Mouse (Mus musculus): Measurements from ENCODE around the gene Opn1sw. TPM values are rescaled to one million over a fixed set of nuclear protein-coding genes. Genes with fewer than 3 reads are reported as not detected.
A peak's percentile ranks its signal among the peaks of the same experiment; 100 is the strongest.

Gene Opn1sw
- total RNA-seq, 1 experiment = 0.13 TPM

DNA sequence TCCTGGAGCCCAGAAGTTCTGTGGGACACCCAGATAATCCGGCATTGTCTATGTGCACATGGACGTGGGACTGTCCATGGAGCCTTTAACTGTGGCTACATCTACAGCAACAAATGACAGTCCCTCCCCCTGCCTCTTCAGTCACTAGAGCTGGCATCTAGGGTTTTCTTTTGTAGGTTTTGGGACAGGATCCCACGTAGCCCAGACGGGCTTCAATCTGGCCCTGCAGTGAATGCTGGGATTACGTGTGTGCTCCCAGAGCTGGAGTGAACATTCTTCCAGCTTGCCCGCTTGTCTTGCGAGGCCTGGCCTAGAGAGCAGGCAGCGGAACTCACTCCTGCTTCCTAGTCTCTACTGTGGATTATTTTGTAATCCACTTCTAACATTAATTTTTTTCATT, 36.9 kb upstream of the Opn1sw start:
- Histone ChIP-seq H3K4me1 (ENCODE audit: control insufficient read depth in 2 of 2, insufficient read depth in 2 of 2, low read length in 2 of 2, poor library complexity in 1 of 2) (no peaks in the 10 kb centered on the region; a peak in 1 of 4 replicates), H3K9ac (ENCODE audit: insufficient read depth, low read depth, low read length, poor library complexity, severe bottlenecking) (no peak overlapping the region), H3K4me3 (ENCODE audit: insufficient read depth in 1 of 2, low read depth in 1 of 2, low read length in 2 of 2, poor library complexity in 1 of 2, severe bottlenecking in 1 of 2) (no peak overlapping the region), H3K9me3 (ENCODE audit: control insufficient read depth, insufficient read depth, low read depth, low read length) (no peaks in the 10 kb centered on the region), H3K36me3 (ENCODE audit: control insufficient read depth, insufficient read depth, low read length, poor library complexity, severe bottlenecking) (no peaks in the 10 kb centered on the region), H3K27ac (ENCODE audit: insufficient read depth, low read depth, low read length, poor library complexity, severe bottlenecking) (no peak overlapping the region)
- in situ Hi-C loops (cut with MboI; ENCODE audit: low sequenced_read_pairs in 2 of 2, unreplicated experiment in 2 of 2) = no loop called here
- TF ChIP-seq CHD2 (IDR thresholded peaks at IDR 0.05; ENCODE audit: low read depth, low read length) (no peak), HCFC1 (IDR thresholded peaks at IDR 0.05; ENCODE audit: borderline replicate concordance, insufficient read depth, low read length) (no peak), ZNF384 (IDR thresholded peaks at IDR 0.05; ENCODE audit: low read depth, low read length) (no peak), ZC3H11A (IDR thresholded peaks at IDR 0.05; ENCODE audit: borderline replicate concordance, low read depth, low read length) (no peak), MAFK (IDR thresholded peaks at IDR 0.05; ENCODE audit: insufficient read depth, low read depth, low read length) (no peak)
- no peak for DNase-seq (ENCODE audit: low read depth, low spot score)

DNA sequence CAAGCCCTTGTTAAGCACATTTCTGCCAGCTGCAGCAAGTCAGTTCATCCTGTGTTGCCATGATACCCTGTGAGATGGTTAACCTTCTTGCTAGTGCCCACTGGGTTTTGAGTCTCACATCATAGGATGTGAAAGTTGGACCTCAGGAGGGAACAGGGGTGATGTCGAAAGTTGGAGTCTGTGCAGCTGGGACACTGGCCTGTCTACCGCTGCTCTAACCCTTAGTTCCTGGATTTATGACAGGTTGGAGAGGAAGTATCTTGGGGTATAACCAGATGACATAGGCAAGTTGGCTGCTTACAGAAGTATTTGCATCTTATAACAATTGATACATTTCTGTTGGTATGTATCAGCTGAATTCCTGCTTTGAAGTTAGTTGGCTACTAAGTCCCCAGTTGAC, 32.3 kb upstream of the Opn1sw start:
- in situ Hi-C loops (cut with MboI; ENCODE audit: low sequenced_read_pairs in 2 of 2, unreplicated experiment in 2 of 2) = no loop called here
- no peak for DNase-seq (ENCODE audit: low read depth, low spot score)
- Histone ChIP-seq H3K4me3 (ENCODE audit: insufficient read depth in 1 of 2, low read depth in 1 of 2, low read length in 2 of 2, poor library complexity in 1 of 2, severe bottlenecking in 1 of 2) (no peak overlapping the region), H3K9me3 (ENCODE audit: control insufficient read depth, insufficient read depth, low read depth, low read length) (no peaks in the 10 kb centered on the region), H3K27ac (ENCODE audit: insufficient read depth, low read depth, low read length, poor library complexity, severe bottlenecking) (no peak overlapping the region), H3K9ac (ENCODE audit: insufficient read depth, low read depth, low read length, poor library complexity, severe bottlenecking) (no peak overlapping the region), H3K36me3 (ENCODE audit: control insufficient read depth, insufficient read depth, low read length, poor library complexity, severe bottlenecking) (peaks cover 2% of the 10 kb centered on the region; the same call in 1 of the 2 replicates), H3K4me1 (ENCODE audit: control insufficient read depth in 2 of 2, insufficient read depth in 2 of 2, low read length in 2 of 2, poor library complexity in 1 of 2) (no peaks in the 10 kb centered on the region; a peak in 1 of 4 replicates)
- TF ChIP-seq HCFC1 (IDR thresholded peaks at IDR 0.05; ENCODE audit: borderline replicate concordance, insufficient read depth, low read length) (no peak), ZNF384 (IDR thresholded peaks at IDR 0.05; ENCODE audit: low read depth, low read length) (no peak), CHD2 (IDR thresholded peaks at IDR 0.05; ENCODE audit: low read depth, low read length) (no peak), MAFK (IDR thresholded peaks at IDR 0.05; ENCODE audit: insufficient read depth, low read depth, low read length) (no peak), ZC3H11A (IDR thresholded peaks at IDR 0.05; ENCODE audit: borderline replicate concordance, low read depth, low read length) (no peak)

DNA sequence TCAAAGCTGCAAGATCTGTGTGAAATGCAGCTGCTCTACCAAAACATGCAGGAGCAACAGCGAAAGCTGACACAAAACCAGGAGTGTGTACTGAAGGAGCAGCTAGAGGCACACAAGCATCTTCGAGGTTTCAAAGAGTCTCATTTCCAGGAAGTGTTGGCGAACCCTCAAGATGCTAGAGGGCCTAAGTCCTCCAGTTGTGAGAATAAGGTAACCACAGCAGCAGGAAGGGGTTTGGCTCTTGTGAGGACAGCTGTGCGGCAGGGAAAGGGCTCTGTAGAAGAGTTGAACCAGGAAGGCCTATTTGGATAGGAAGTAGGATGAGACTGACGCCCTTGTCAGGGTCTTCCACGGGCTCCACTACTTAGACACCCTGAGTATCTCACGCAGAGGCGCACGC, 27.2 kb upstream of the Opn1sw start:
- TF ChIP-seq MAFK (IDR thresholded peaks at IDR 0.05; ENCODE audit: insufficient read depth, low read depth, low read length) = no peak
- Histone ChIP-seq H3K36me3 (ENCODE audit: control insufficient read depth, insufficient read depth, low read length, poor library complexity, severe bottlenecking) (peaks cover 19% of the 10 kb centered on the region; the same call in 1 of the 2 replicates), H3K4me3 (ENCODE audit: insufficient read depth in 1 of 2, low read depth in 1 of 2, low read length in 2 of 2, poor library complexity in 1 of 2, severe bottlenecking in 1 of 2) (no peak overlapping the region), H3K27ac (ENCODE audit: insufficient read depth, low read depth, low read length, poor library complexity, severe bottlenecking) (no peak overlapping the region), H3K9me3 (ENCODE audit: control insufficient read depth, insufficient read depth, low read depth, low read length) (no peaks in the 10 kb centered on the region), H3K4me1 (ENCODE audit: control insufficient read depth in 2 of 2, insufficient read depth in 2 of 2, low read length in 2 of 2, poor library complexity in 1 of 2) (no peaks in the 10 kb centered on the region; a peak in 1 of 4 replicates), H3K9ac (ENCODE audit: insufficient read depth, low read depth, low read length, poor library complexity, severe bottlenecking) (no peak overlapping the region)
- DNase-seq (ENCODE audit: low read depth, low spot score) = no peak
- in situ Hi-C loops (cut with MboI; ENCODE audit: low sequenced_read_pairs in 2 of 2, unreplicated experiment in 2 of 2) = no loop called here

DNA sequence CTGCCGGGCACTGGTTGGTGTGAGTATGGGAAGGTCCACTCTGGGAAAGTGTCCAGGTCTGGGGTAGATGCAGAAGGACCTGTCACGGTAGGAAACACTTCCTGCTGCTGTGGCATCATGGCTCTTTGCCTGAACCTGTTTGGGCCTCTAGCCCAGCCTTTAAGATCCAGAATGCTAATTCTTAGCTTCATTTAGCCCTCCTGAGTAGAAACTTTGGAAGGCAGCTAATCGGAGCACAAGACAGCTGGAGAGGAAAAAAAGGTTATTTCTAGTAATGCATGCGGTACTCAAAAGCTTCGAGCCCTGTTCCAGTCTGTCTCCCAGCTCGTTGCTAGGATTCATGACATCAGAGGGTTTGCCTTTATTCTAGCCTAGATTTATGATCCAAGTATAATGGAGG, 18.1 kb upstream of the Opn1sw start:
- Histone ChIP-seq H3K36me3 (ENCODE audit: control insufficient read depth, insufficient read depth, low read length, poor library complexity, severe bottlenecking) (peaks cover 11% of the 10 kb centered on the region), H3K9me3 (ENCODE audit: control insufficient read depth, insufficient read depth, low read depth, low read length) (no peaks in the 10 kb centered on the region), H3K4me3 (ENCODE audit: insufficient read depth in 1 of 2, low read depth in 1 of 2, low read length in 2 of 2, poor library complexity in 1 of 2, severe bottlenecking in 1 of 2) (no peak overlapping the region), H3K9ac (ENCODE audit: insufficient read depth, low read depth, low read length, poor library complexity, severe bottlenecking) (no peak overlapping the region), H3K4me1 (ENCODE audit: control insufficient read depth in 2 of 2, insufficient read depth in 2 of 2, low read length in 2 of 2, poor library complexity in 1 of 2) (peaks cover 4 to 6% of the 10 kb centered on the region in 2 experiments; a peak in 2 of 4 replicates), H3K27ac (ENCODE audit: insufficient read depth, low read depth, low read length, poor library complexity, severe bottlenecking) (no peak overlapping the region)
- DNase-seq (ENCODE audit: low read depth, low spot score) = no peak
- in situ Hi-C loops (cut with MboI; ENCODE audit: low sequenced_read_pairs in 2 of 2, unreplicated experiment in 2 of 2) = no loop called here
- TF ChIP-seq CHD2 (IDR thresholded peaks at IDR 0.05; ENCODE audit: low read depth, low read length) = no peak
- no peak for TF ChIP-seq MAFK (IDR thresholded peaks at IDR 0.05; ENCODE audit: insufficient read depth, low read depth, low read length)
- no peak for TF ChIP-seq ZC3H11A (IDR thresholded peaks at IDR 0.05; ENCODE audit: borderline replicate concordance, low read depth, low read length)
- no peak for TF ChIP-seq ZNF384 (IDR thresholded peaks at IDR 0.05; ENCODE audit: low read depth, low read length)
- no peak for TF ChIP-seq HCFC1 (IDR thresholded peaks at IDR 0.05; ENCODE audit: borderline replicate concordance, insufficient read depth, low read length)

DNA sequence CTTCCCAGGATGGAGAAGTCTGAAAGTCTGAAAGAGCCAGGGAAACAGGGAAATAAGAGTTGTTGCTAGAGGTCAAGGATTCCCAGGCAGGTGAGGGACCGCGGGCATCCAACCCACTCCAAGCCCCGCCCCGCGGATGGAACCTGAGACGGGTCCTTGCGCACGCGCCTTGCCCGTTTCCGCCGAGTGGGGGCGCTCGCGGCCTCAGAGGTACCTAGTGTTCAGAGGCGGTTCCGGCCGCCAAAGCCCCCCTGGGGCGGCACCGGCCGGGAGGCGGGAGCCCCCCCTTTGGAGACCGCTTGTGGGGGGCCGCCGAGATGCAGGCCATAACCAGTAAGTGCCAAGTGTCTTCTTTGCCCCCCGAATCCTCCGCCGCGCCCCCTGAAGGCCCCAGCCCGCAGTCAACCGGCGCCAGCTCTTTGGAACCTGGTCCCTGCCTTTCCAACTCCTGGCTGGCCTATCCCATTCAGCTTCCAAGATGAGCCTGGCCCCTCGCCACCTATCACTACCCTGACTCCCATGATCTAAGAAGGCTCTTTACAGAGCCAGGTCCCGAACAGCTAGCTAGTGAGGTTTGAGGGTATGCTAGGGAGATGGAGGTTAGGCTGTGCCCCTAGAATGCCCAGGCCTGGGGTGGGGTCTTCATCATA, 14.6 kb upstream of the Opn1sw start:
- peak overlapping the region; percentile 74 for H3K9ac ChIP-seq (ENCODE audit: insufficient read depth, low read depth, low read length, poor library complexity, severe bottlenecking)

More for the DNA sequence above, 14.6 kb upstream of the Opn1sw start:
- DNase-seq (ENCODE audit: low read depth, low spot score) = peak; percentile 76
- in situ Hi-C loops (cut with MboI; ENCODE audit: low sequenced_read_pairs in 2 of 2, unreplicated experiment in 2 of 2) = no loop called here
- Histone ChIP-seq H3K4me3 (ENCODE audit: insufficient read depth in 1 of 2, low read depth in 1 of 2, low read length in 2 of 2, poor library complexity in 1 of 2, severe bottlenecking in 1 of 2) (peak overlapping the region; percentile 70 to 81), H3K36me3 (ENCODE audit: control insufficient read depth, insufficient read depth, low read length, poor library complexity, severe bottlenecking) (peaks cover 6% of the 10 kb centered on the region; the same call in 1 of the 2 replicates), H3K9me3 (ENCODE audit: control insufficient read depth, insufficient read depth, low read depth, low read length) (no peaks in the 10 kb centered on the region), H3K4me1 (ENCODE audit: control insufficient read depth in 2 of 2, insufficient read depth in 2 of 2, low read length in 2 of 2, poor library complexity in 1 of 2) (peaks cover 10% of the 10 kb centered on the region in 2 experiments), H3K27ac (ENCODE audit: insufficient read depth, low read depth, low read length, poor library complexity, severe bottlenecking) (no peak overlapping the region)
- TF ChIP-seq CHD2 (IDR thresholded peaks at IDR 0.05; ENCODE audit: low read depth, low read length) = no peak
- TF ChIP-seq ZC3H11A (IDR thresholded peaks at IDR 0.05; ENCODE audit: borderline replicate concordance, low read depth, low read length) = no peak
- TF ChIP-seq HCFC1 (IDR thresholded peaks at IDR 0.05; ENCODE audit: borderline replicate concordance, insufficient read depth, low read length) = no peak
- TF ChIP-seq ZNF384 (IDR thresholded peaks at IDR 0.05; ENCODE audit: low read depth, low read length) = no peak
- no peak for TF ChIP-seq MAFK (IDR thresholded peaks at IDR 0.05; ENCODE audit: insufficient read depth, low read depth, low read length)

Measured in ES-E14 (cell line).